ENCODE assay signal across 7 mouse cellular contexts in genomic region chr11:77385706-77386690, GRCm38 (mm10).
DNase-seq lines count a peak whose midpoint lies in the region; ATAC-seq and TF ChIP-seq lines count a peak whose summit lies in the region.

No protein-coding gene starts in this region.

- H3K4me3 ChIP-seq in forebrain, embryonic 12.5 days (replicated peaks), result no peak overlapping the region

- TF ChIP-seq CTCF in brain, embryonic 14.5 days (IDR thresholded peaks at IDR 0.05; ENCODE audit: borderline replicate concordance, extremely low read depth, insufficient read depth, insufficient read length), result no peak

- no peak overlapping the region for H3K27ac ChIP-seq in forebrain, embryonic 12.5 days

- H3K27me3 ChIP-seq in forebrain, embryonic 12.5 days, result no peaks in the 10 kb centered on the region

- 75% methylated on average over 3 of the region's 3 CpGs for whole genome bisulfite sequencing in forebrain, embryonic 12.5 days

- DNase-seq in urinary bladder, postnatal 36 days (ENCODE audit: low spot score in 2 of 2), result peak; percentile 20 to 68
- no peak for DNase-seq in urinary bladder, postnatal 25 days (ENCODE audit: low spot score)
- DNase-seq in brain, embryonic 14.5 days (ENCODE audit: low read depth), result peak; percentile 23
- peak; percentile 22 for DNase-seq in kidney, postnatal 10 days
- DNase-seq in monocyte, adult 2 months (ENCODE audit: low read depth in 1 of 2, low spot score in 2 of 2), result peak; percentile 64 to 70
- DNase-seq in frontal cortex, postnatal 25 days (ENCODE audit: low spot score in 2 of 2), result no peak

- TF ChIP-seq POLR2A in brain, embryonic 14.5 days (IDR thresholded peaks at IDR 0.05; ENCODE audit: borderline replicate concordance, extremely low read depth, insufficient read depth, insufficient read length, poor library complexity, severe bottlenecking), result no peak

- no peak overlapping the region for H3K9ac ChIP-seq in forebrain, embryonic 12.5 days

- no peaks in the 10 kb centered on the region for H3K4me1 ChIP-seq in forebrain, embryonic 12.5 days

- no peaks in the 10 kb centered on the region; the same call in 1 of the 2 replicates for H3K36me3 ChIP-seq in forebrain, embryonic 12.5 days (replicated peaks)

- H3K4me2 ChIP-seq in forebrain, embryonic 12.5 days, result no peak overlapping the region

- H3K9me3 ChIP-seq in forebrain, embryonic 12.5 days, result no peaks in the 10 kb centered on the region

- no peak for ATAC-seq in forebrain, embryonic 12.5 days (ENCODE audit: low FRiP score)

Comparison
In these comparisons a context has a peak if more than half of its experiments do, and no peak if none do; other contexts are left out.
1. DNase-seq: peak in urinary bladder, postnatal 36 days (2 of 2), brain, embryonic 14.5 days (single experiment), kidney, postnatal 10 days (single experiment) and monocyte, adult 2 months (2 of 2); none in urinary bladder, postnatal 25 days (single experiment) and frontal cortex, postnatal 25 days (0 of 2).